Mouse (Mus musculus): Measurements from ENCODE around the gene Igfbp3. TPM values are rescaled to one million over a fixed set of nuclear protein-coding genes. Genes with fewer than 3 reads are reported as not detected.

The Igfbp3 gene
- polyA plus RNA-seq, 1 experiment = 0.16 TPM

- H3ac ChIP-seq (ENCODE audit: control insufficient read depth, insufficient read length, low read depth) = no peak overlapping the region
These were observed 2.5 kb downstream of the Igfbp3 start for GRCm38 (mm10) chr11:7211211-7211610.

GRCm38 (mm10) chr11:7210343-7210742, 3.4 kb downstream of the Igfbp3 start:
- Histone ChIP-seq H3K4me3 (ENCODE audit: insufficient read depth, poor library complexity, severe bottlenecking) (no peak overlapping the region), H3K79me2 (ENCODE audit: control insufficient read depth, insufficient read depth) (no peaks in the 10 kb centered on the region), H3K79me3 (ENCODE audit: low read depth) (no peaks in the 10 kb centered on the region), H3K36me3 (ENCODE audit: control insufficient read depth, insufficient read depth) (no peaks in the 10 kb centered on the region), H3ac (ENCODE audit: control insufficient read depth, insufficient read length, low read depth) (no peak overlapping the region), H3K27me3 (ENCODE audit: control insufficient read depth, insufficient read depth, insufficient read length) (peaks cover 6% of the 10 kb centered on the region)
- TF ChIP-seq FOSL1 (IDR thresholded peaks at IDR 0.05; ENCODE audit: insufficient read depth, low read length, poor library complexity, severe bottlenecking) = no peak
- TF ChIP-seq CTCF (IDR thresholded peaks at IDR 0.05; ENCODE audit: control insufficient read depth, insufficient read depth, insufficient read length) = peak; percentile 30

More at GRCm38 (mm10) chr11:7211211-7211610, 2.5 kb downstream of the Igfbp3 start:
- no peak for TF ChIP-seq MYOG (IDR thresholded peaks at IDR 0.05; ENCODE audit: control insufficient read depth, extremely low read depth, insufficient read length)
- no peak for TF ChIP-seq CTCF (IDR thresholded peaks at IDR 0.05; ENCODE audit: control insufficient read depth, insufficient read depth, insufficient read length)
- TF ChIP-seq CEBPB (IDR thresholded peaks at IDR 0.05; ENCODE audit: low read depth) = no peak
- TF ChIP-seq MYOD1 (IDR thresholded peaks at IDR 0.05; ENCODE audit: control insufficient read depth, insufficient read length, low read depth) = no peak
- no peak for TF ChIP-seq USF1 (IDR thresholded peaks at IDR 0.05; ENCODE audit: low read depth)
- TF ChIP-seq FOSL1 (IDR thresholded peaks at IDR 0.05; ENCODE audit: insufficient read depth, low read length, poor library complexity, severe bottlenecking) = no peak
- TF ChIP-seq MAX (IDR thresholded peaks at IDR 0.05) = no peak
- H3K27me3 ChIP-seq (ENCODE audit: control insufficient read depth, insufficient read depth, insufficient read length) = peaks cover 6% of the 10 kb centered on the region
- no peaks in the 10 kb centered on the region for H3K36me3 ChIP-seq (ENCODE audit: control insufficient read depth, insufficient read depth)
- no peaks in the 10 kb centered on the region for H3K79me2 ChIP-seq (ENCODE audit: control insufficient read depth, insufficient read depth)
- no peaks in the 10 kb centered on the region for H3K79me3 ChIP-seq (ENCODE audit: low read depth)
- H3K4me3 ChIP-seq (ENCODE audit: insufficient read depth, poor library complexity, severe bottlenecking) = no peak overlapping the region

DNA sequence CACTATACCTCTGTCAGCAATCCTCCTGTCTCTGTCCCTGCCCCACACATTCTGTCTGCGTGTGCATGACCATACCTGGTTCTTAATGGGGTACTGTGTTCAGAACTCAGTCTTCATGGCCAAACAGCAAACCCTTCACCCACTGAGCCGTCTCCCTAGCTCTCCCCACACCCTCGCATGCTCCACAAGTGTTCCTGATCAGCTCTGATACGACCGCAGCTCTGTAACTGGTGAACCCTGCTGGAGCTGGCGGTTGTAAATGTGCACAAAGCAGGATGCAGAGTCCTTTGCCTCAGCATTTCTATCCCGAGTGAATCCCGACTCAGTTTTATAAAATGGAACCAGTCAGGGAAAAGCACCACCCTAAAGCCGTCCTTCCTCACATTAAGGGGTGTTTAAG, 9.9 kb downstream of the Igfbp3 start:
- H3K79me3 ChIP-seq (ENCODE audit: low read depth) = no peaks in the 10 kb centered on the region

DNA sequence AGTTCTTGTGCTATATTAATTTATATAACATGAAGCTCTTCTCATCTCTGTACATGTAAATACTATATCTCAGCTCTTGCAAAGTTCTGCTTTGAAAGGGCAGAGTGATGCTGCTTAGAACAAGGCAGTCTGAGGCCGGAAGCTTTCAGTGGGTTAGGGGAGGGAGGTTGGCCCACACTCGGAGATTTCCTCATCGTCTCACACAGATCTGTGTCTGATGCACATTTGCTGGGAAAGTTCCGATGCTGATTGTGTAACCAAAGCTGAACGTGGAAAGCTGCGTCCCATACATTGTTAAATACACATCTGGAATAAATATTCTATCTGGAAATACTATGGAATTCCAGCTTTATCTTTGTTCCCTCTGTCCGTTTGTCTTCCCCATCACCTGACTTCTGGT, 11.5 kb downstream of the Igfbp3 start:
- Histone ChIP-seq H3K79me3 (ENCODE audit: low read depth) (no peaks in the 10 kb centered on the region), H3K27me3 (ENCODE audit: control insufficient read depth, insufficient read depth, insufficient read length) (no peaks in the 10 kb centered on the region), H3ac (ENCODE audit: control insufficient read depth, insufficient read length, low read depth) (no peak overlapping the region), H3K79me2 (ENCODE audit: control insufficient read depth, insufficient read depth) (no peaks in the 10 kb centered on the region), H3K4me3 (ENCODE audit: insufficient read depth, poor library complexity, severe bottlenecking) (no peak overlapping the region), H3K36me3 (ENCODE audit: control insufficient read depth, insufficient read depth) (no peaks in the 10 kb centered on the region)
- TF ChIP-seq CTCF (IDR thresholded peaks at IDR 0.05; ENCODE audit: control insufficient read depth, insufficient read depth, insufficient read length) (no peak), MYOG (IDR thresholded peaks at IDR 0.05; ENCODE audit: control insufficient read depth, extremely low read depth, insufficient read length) (no peak), MAX (IDR thresholded peaks at IDR 0.05) (no peak), FOSL1 (IDR thresholded peaks at IDR 0.05; ENCODE audit: insufficient read depth, low read length, poor library complexity, severe bottlenecking) (no peak), MYOD1 (IDR thresholded peaks at IDR 0.05; ENCODE audit: control insufficient read depth, insufficient read length, low read depth) (no peak), CEBPB (IDR thresholded peaks at IDR 0.05; ENCODE audit: low read depth) (no peak), USF1 (IDR thresholded peaks at IDR 0.05; ENCODE audit: low read depth) (no peak)

More for the DNA sequence above, 9.9 kb downstream of the Igfbp3 start:
- Histone ChIP-seq H3K4me3 (ENCODE audit: insufficient read depth, poor library complexity, severe bottlenecking) (no peak overlapping the region), H3K36me3 (ENCODE audit: control insufficient read depth, insufficient read depth) (no peaks in the 10 kb centered on the region), H3ac (ENCODE audit: control insufficient read depth, insufficient read length, low read depth) (no peak overlapping the region), H3K79me2 (ENCODE audit: control insufficient read depth, insufficient read depth) (no peaks in the 10 kb centered on the region), H3K27me3 (ENCODE audit: control insufficient read depth, insufficient read depth, insufficient read length) (no peaks in the 10 kb centered on the region)
- no peak for TF ChIP-seq MYOD1 (IDR thresholded peaks at IDR 0.05; ENCODE audit: control insufficient read depth, insufficient read length, low read depth)
- TF ChIP-seq MAX (IDR thresholded peaks at IDR 0.05) = no peak
- no peak for TF ChIP-seq MYOG (IDR thresholded peaks at IDR 0.05; ENCODE audit: control insufficient read depth, extremely low read depth, insufficient read length)
- TF ChIP-seq CEBPB (IDR thresholded peaks at IDR 0.05; ENCODE audit: low read depth) = no peak

GRCm38 (mm10) chr11:7200393-7200783, 13.3 kb downstream of the Igfbp3 start:
- Histone ChIP-seq H3ac (ENCODE audit: control insufficient read depth, insufficient read length, low read depth) (no peak overlapping the region), H3K79me3 (ENCODE audit: low read depth) (no peaks in the 10 kb centered on the region), H3K79me2 (ENCODE audit: control insufficient read depth, insufficient read depth) (no peaks in the 10 kb centered on the region), H3K36me3 (ENCODE audit: control insufficient read depth, insufficient read depth) (no peaks in the 10 kb centered on the region), H3K4me3 (ENCODE audit: insufficient read depth, poor library complexity, severe bottlenecking) (no peak overlapping the region), H3K27me3 (ENCODE audit: control insufficient read depth, insufficient read depth, insufficient read length) (no peaks in the 10 kb centered on the region)
- TF ChIP-seq FOSL1 (IDR thresholded peaks at IDR 0.05; ENCODE audit: insufficient read depth, low read length, poor library complexity, severe bottlenecking) = no peak
- TF ChIP-seq MYOG (IDR thresholded peaks at IDR 0.05; ENCODE audit: control insufficient read depth, extremely low read depth, insufficient read length) = no peak
- no peak for TF ChIP-seq MAX (IDR thresholded peaks at IDR 0.05)
- no peak for TF ChIP-seq CTCF (IDR thresholded peaks at IDR 0.05; ENCODE audit: control insufficient read depth, insufficient read depth, insufficient read length)
- TF ChIP-seq MYOD1 (IDR thresholded peaks at IDR 0.05; ENCODE audit: control insufficient read depth, insufficient read length, low read depth) = no peak
- TF ChIP-seq CEBPB (IDR thresholded peaks at IDR 0.05; ENCODE audit: low read depth) = no peak
- TF ChIP-seq USF1 (IDR thresholded peaks at IDR 0.05; ENCODE audit: low read depth) = no peak

- Histone ChIP-seq H3K36me3 (ENCODE audit: control insufficient read depth, insufficient read depth) (no peaks in the 10 kb centered on the region), H3K79me3 (ENCODE audit: low read depth) (no peaks in the 10 kb centered on the region), H3K4me3 (ENCODE audit: insufficient read depth, poor library complexity, severe bottlenecking) (no peak overlapping the region), H3K27me3 (ENCODE audit: control insufficient read depth, insufficient read depth, insufficient read length) (no peaks in the 10 kb centered on the region), H3ac (ENCODE audit: control insufficient read depth, insufficient read length, low read depth) (no peak overlapping the region), H3K79me2 (ENCODE audit: control insufficient read depth, insufficient read depth) (no peaks in the 10 kb centered on the region)
- no peak for TF ChIP-seq MYOD1 (IDR thresholded peaks at IDR 0.05; ENCODE audit: control insufficient read depth, insufficient read length, low read depth)
These were observed 13.9 kb downstream of the Igfbp3 start for GRCm38 (mm10) chr11:7199736-7200392.
